Mouse (Mus musculus): Measurements from ENCODE around the gene Themis3. TPM values are rescaled to one million over a fixed set of nuclear protein-coding genes. Genes with fewer than 3 reads are reported as not detected.
A peak's percentile ranks its signal among the peaks of the same experiment; 100 is the strongest.
"Not testable (repeated sequence)": the region's sequence is repeated elsewhere in the genome, so short reads cannot be mapped to it uniquely, and the experiment has no call there.

Gene Themis3
- total RNA-seq, 2 experiments from 2014 or later = not detected

DNA sequence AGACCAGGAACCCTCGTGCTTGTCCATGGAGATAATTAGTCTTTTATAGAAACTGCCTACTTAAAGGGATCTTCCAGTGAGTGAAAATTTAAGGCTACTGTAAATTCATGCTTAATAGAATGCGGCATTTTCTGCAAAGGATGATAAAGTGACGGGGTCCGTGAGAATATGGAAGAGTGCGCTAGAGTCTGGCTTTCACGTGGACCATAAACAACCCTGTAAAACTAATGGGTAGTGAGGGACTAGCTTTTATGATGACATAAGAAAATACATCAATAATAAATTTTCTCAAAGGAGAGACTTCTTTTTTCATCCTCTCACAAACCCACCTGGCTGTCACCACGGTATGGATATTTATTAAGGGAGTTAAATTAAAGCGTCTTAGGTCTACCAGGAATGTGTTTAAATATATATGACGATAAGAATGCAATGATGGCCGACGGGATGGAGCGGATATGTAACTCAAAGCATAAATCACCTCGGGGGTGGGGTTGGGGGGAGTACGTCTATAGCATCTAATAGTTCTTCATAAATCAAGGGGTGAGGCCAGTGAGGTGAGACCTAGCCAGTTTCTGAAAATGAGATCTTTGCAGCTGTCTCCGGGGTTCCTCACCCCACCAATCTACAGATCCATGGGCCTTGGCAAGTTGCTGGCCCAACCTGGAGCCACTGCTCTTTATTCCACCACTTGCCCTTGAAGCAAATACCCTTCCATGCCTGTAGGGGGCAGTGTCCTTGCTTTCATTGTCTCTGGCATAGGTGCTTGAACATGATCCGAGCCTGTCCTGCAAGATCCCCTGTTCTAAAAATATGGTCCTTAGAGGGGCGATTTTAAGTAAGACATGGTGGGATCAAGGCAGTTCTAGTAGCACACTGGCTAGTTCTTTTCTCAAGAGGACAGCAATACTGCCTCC, 35.8 kb downstream of the Themis3 start:
- no peak for DNase-seq

DNA sequence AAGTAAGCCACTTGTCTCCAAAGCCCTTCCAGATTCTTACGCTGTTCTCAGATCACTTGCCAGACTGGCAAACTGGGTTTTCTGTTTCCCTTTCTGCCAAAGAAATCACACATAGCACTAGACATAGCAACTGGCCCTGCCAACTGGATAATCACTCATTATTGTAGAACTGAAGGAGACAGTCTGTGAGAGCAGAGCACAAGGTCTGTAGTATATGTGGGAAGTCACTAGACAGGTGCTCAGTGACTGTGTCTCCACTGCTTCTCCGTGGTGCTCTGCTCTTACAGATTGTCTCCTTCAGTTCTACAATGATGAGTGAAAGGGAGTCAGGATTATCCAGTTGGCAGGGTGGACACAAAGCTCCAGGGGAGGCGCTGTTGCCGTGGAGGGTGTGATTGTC, 41.7 kb downstream of the Themis3 start:
- DNase-seq = no peak

DNA sequence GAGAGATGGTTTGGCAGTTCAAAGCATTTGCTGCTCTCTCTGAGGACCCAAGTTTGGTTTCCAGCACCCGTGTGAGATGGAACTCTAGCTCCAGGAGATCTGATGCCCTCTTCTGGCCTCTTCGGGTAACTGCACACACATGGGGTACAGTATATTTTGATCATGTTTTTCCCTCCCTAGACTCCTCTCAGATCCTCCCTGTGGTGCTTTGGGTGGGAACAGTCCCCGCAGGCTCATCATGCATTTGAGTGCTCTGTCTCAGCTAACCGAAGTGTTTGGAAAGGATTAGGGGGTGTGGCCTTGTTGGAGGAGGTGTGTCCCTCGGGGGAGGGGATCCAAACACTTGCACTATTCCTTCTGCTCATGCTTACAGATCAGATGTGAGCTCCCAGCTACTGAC, 43.9 kb downstream of the Themis3 start:
- no peak for DNase-seq

DNA sequence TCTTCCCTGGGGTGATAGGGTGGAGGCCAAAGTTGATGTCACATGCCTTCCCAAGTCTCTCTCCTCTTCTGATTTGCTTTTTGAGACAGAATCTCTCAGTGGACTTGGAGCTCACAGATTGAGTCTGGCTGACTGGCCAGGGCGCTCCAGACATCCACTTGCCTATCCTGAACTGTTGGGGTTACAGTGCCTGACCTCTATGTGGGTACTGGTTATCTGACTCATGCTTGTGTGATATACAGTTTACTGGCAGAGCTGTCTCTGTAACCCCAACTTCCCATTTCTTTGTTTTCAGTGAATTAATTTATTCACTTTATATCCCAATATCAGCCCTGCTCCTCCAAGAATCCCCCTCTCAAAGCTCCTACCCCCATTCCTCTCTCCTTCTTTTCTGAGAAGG, 62.1 kb downstream of the Themis3 start:
- no peak for DNase-seq

DNA sequence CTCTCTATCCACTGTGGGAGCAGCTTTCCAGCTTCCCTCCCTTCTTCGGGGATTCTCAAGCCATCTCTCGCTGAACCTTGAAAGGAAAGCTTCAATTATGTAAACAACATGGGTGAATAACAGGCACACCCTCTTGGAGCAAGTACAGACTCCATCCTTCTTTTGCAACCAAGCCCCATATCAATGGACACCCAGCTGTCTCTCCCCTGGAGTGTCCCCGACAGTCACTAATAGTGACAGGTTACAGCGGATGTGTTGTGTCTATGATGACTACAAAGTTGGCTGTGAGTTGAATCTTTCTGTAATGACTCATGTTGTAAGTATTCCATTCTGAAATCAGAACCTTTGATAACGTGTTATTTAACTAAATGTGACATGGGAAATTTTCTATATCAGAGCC, 71.0 kb downstream of the Themis3 start:
- no peak for DNase-seq

DNA sequence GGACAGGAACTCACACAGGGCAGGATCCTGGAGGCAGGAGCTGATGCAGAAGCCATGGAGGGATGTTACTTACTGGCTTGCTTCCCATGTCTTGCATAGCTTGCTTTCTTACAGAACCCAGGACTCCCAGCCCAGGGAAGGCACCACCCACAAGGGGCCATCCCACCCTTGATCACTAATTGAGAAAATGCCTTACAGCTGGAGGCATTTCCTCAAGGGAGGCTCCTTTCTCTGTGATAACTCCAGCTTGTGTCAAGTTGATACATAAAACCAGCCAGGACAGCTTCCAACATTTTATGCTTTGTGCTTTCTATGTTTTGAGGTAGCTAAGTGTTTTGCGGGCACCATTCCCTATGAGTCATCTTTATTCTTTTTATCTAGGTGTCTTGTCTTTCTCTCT, 71.8 kb downstream of the Themis3 start:
- DNase-seq = not testable (repeated sequence)

DNA sequence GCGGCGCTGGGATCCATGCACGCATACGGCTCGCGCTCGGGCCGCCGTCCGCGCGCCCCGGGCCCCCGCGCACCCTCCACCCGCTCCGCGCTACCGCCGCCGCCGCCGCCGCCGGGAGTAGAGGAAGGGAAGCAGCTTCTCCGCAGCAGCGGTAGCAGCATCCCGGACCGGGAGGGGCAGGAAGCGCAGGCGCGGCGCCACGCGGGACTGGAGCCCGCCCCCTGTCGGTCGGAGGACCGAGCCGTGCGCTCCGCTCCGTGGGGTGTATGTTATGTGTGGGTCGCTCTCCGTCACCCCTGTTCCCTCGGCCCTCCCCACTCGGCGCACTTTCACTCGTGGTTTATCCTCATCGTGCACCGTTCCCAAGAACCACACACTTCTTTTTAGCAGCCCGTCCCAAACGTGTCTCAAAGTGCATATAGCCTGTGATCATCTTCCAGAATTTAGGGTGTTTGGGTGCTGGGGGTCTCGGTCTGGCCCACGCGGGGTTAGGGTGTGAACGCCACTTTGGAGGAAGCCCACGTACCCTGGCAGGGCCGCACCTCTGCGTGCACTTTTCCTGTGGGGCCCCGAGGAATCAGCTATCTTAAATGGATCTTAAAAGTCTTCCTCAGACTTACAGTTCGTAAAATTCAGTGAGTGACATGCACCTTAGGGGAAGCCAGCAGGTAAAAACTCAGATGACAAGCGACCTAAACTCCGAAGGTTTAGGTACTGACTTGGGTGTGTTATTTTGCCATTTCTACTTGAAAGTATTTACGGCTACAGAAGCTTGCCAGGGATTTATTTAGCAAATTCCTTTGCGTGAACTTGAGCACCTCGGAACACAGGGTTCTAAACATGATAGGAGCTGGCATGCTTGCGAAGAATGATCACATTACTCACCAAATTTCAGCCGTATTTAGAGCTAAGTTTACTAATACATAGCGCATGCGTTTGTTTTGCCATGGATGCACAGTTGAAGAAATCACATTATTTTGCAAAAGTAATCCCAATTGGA, 74.6 kb downstream of the Themis3 start, which contains the start of gene Rab12:
Rab12 (minus strand) TSS at position 176 of the 1,000 bp plus-strand sequence.
- DNase-seq = peak; percentile 94

DNA sequence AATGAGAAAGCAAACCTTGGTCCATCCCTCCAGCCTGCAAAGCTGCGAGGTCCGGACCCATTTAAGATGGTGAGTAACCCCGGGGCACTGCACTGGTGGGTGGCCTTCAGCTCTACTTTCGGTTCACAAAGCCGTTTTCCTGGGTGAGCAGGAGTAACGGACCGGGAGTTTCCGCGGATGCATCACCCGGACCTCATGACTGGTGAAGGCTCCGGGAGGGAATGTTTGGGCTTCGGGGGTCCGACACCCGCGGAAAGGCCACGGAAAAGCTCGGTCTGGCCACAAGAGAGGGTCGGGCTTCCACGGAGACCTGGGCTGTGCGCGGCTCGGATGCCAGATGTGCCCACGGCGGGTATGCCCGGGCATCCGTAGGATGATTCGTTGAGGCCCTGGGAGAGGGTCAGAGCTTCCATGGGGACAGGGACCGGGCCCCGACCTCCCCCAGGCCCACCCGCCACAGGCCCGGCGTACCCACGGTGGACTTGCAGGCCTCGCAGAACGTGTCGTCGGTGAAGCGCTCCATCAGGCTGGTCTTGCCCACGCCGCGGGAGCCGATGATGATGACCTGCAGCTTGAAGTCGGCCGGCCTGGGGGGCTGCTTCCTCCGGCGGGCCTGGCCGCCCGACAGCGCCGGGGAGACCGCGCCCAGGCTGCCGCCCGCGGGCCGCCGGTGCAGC, 75.4 kb downstream of the Themis3 start:
- peak; percentile 30 for DNase-seq

DNA sequence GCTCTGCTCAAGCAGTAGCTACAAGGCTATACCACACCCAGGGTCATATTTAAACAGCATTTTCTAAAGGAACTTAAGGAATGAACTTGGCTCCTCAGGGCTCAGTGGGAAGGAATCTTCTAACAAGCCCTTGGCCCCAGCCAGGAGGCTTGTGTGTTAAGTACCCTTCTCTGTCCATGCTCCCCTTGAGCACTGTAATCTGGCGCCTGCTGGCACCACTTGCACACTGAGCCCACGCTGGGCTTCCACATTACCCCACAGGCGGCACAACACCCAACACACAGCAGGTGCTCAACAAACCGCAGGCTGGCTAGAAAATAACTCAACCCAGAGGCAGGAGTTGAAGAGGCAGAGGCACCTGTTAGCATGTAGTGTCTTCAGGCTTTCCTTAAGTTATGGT, 77.5 kb downstream of the Themis3 start:
- no peak for DNase-seq

DNA sequence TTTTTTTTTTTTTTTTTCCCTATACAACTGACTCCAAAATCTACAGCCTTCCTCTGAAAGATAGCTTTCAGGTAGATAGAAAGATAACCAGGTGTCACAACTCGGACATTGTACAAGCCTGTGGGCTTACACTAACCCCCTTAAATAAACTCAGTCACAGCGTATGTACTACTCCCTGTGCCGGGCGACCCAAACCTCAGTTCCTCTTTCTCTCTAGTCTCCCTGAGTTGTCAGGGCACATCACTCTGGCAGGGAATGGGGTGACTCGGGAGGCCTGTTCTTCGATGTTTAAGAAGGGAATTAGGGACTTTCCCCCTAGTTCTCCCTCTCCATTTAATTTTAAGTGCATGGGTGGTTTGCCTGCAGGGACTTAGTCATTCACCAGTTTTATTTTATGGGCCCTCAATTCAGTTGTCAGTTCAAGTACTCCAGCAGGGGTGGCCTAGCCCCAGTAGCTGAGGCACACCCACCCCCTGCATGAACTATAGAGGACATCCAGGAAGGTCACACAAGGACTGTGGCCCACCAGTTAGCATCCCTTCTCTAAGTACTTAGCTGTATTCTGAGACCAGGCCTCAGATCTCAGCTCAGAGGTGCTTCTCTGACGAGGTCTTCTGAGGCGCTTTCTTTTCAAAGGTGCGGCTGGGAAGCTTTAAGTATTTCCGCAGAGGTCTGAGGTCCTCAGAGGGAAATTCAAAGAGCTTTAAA, 80.0 kb downstream of the Themis3 start:
- DNase-seq = no peak

DNA sequence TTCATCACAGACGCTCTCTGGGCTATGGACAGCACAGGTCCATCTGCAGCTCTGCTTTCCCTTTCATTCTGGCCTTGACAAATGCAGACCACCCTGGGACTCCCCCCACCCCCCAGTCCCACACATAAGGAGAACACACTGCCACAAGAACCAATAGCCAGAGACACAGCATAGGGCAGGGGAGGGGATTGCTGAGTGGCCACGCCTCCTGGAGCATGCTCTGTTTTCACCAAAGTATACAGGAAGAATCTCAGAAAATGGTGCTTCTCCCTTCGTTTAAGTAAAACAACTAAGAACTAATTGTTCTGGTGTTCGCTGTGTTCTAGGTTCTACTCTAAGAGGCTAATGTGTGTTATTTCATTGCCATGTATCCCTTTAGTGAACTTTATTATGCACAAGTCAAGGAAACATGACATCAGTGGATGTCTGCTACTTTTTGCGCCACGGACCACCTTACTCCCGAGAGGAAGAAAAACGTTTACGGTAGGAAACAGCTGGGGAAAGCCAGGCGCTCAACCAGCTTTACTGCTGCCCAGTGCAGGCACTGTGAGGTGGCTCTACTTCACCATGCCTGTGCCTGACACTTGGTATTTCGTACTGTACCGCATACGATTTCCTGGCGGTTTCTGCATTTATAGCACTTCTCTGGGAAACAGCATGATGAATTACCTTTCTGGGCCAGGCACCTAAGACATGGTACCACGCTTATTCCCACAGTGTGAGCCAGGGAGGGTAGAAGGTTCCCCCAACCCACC, 82.0 kb downstream of the Themis3 start:
- DNase-seq = no peak

DNA sequence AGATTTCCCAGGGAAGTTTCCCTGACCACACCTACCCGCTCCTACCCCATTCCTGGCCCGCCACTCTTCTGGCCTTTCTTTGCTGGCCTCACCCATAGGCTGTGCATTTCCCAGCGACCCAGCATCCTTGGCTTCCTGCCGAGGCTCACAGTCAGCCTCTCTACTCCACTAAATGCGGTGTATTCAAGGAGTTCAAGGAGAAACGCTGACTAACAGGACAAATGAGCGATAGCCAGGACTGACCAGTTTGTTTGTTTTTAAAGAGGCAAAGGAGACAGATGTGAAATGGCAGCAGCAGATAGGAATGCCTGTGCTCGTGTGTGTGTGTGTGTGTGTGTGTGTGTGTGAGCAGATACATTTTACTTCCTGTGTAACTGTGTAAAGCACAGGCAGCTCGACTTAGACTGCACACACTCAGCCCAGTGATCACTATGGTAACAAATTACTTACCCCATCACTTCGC, 84.2 kb downstream of the Themis3 start:
- DNase-seq = no peak

DNA sequence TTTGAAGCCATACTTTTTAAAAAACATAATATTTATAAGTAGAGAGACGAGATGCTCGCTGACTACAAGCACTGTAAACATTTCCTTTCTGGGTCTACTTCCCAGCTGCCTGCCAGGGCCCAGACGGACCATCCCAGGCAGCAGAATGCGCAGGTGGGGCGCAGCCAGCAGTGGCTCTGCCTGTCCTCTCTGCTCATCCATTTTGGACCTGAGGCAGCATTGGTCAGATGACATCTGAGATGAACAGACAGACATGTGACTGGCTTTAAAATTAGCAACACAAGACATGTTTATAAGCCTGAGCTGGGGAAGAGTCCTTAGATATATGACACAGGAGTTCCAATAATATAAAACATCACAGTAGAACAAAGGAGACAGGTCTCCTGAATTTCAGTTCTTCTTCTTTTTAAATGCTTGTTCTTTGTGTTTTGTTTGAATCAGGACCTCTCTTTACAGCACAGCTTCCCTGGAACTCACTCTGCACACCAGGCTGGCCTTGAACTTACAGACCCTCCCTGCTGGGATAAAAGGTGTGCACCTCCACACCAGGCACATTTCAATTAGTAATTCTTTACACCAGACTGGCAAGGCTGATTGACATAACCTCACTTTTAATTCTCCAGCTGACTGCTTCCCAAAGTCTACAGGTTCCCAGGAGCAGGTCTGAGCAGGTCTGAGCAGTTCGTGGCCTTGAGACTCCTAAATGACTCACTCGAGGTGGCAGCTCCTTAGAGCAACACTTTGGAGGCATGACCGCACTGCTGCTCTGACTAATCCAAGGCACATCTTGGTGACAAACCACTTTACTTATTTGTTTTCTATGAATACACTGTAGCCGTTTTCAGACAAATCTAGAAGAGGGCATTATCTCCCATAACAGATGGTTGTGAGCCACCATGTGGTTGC, 87.1 kb downstream of the Themis3 start:
- DNase-seq = no peak

DNA sequence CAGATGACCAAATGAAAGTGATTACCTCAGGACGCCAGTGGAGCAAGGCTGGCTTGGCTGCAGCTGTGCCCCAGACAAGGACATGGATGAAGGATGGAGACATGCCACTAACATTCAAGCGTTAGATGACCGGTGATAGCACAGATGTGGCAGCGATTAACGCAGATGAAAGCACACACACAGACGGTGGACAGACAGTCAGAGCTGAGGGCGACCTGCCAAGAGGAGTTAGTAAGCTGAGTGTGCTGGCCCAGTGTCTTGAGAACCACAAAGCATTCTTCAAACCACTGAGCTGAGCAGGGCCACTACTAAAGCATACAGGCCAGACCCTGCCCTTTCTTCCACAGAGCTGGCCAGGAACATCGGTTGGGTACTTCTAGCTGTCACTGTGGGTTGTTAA, 89.5 kb downstream of the Themis3 start:
- DNase-seq = peak; percentile 61

Other genes with a start within 250 kb of the Themis3 start
- 10 to 100 TPM in 1 of 2 experiments, 1 to 10 TPM in 1; 9.3 to 13.1 TPM for gene Mtcl1, start 144.9 kb downstream of the Themis3 start, total RNA-seq (2021)
- 100 to 1,000 TPM in 1 of 2 experiments, 10 to 100 TPM in 1; 98.4 to 111 TPM for gene Rab12, start 74.9 kb downstream of the Themis3 start, total RNA-seq (2021)

All from gastrocnemius, postnatal 10 days (tissue).